Mouse (Mus musculus) MEL (cell line): ENCODE measurements around the gene Fra10ac1. TPM values are rescaled to one million over a fixed set of nuclear protein-coding genes. Genes with fewer than 3 reads are reported as not detected.

ENCODE experiments used
- DNase-seq: peaks from one replicate; pipeline ENCODE4 v3.0.0; 2011; ENCODE audit warnings: low read depth, low spot score
- H3K27ac ChIP-seq: 2 replicates; pipeline ENCODE4 v1.5.1; 2012; ENCODE audit warnings: low read depth, mild to moderate bottlenecking, control low read depth, low read length, moderate library complexity; ENCODE audit not compliant: control insufficient read depth
- H3K27me3 ChIP-seq, 2 experiments: fragments of 150-350 bp in 1 of 2; sonication (generic) in 1 of 2; 2 replicates each; pipeline ENCODE4 v1.6.1; 2012; ENCODE audit warnings: low read length in 2 of 2, mild to moderate bottlenecking in 2 of 2, improper control_type of control experiment in 1 of 2, moderate library complexity in 1 of 2; ENCODE audit not compliant: insufficient read depth in 2 of 2, control insufficient read depth in 1 of 2
- H3K36me3 ChIP-seq, 2 experiments: 2 replicates each; pipeline ENCODE4 v1.6.1; 2012 to 2014; ENCODE audit warnings: low read length in 2 of 2, improper control_type of control experiment in 1 of 2, inconsistent platforms in 1 of 2, mild to moderate bottlenecking in 1 of 2; ENCODE audit not compliant: insufficient read depth in 2 of 2, control insufficient read depth in 1 of 2
- H3K4me1 ChIP-seq, 2 experiments: fragments of 150-350 bp in 1 of 2; sonication (generic) in 1 of 2; 2 replicates each; pipeline ENCODE4 v1.6.1; 2012; ENCODE audit warnings: low read length in 2 of 2, improper control_type of control experiment in 1 of 2, mild to moderate bottlenecking in 1 of 2; ENCODE audit not compliant: insufficient read depth in 2 of 2, control insufficient read depth in 1 of 2
- H3K4me3 ChIP-seq, 2 experiments: fragments of 150-350 bp in 1 of 2; sonication (generic) in 1 of 2; 2 replicates each; pipeline ENCODE4 v1.5.1; 2012; ENCODE audit warnings: low read depth in 2 of 2, low read length in 2 of 2, mild to moderate bottlenecking in 2 of 2, moderate library complexity in 2 of 2, control low read depth in 1 of 2, improper control_type of control experiment in 1 of 2; ENCODE audit not compliant: control insufficient read depth in 1 of 2, insufficient read depth in 1 of 2
- H3K79me2 ChIP-seq: 2 replicates; pipeline ENCODE4 v1.6.1; 2012; ENCODE audit warnings: mild to moderate bottlenecking, low read length, moderate library complexity; ENCODE audit not compliant: control insufficient read depth, poor library complexity, insufficient read depth
- H3K9ac ChIP-seq: 2 replicates; pipeline ENCODE4 v1.6.1; 2012; ENCODE audit warnings: low read depth, mild to moderate bottlenecking, control low read depth, low read length, moderate library complexity; ENCODE audit not compliant: control insufficient read depth, poor library complexity, severe bottlenecking
- H3K9me3 ChIP-seq: fragments of 150-350 bp; sonication (generic); replicated peaks from 2 replicates; pipeline ENCODE4 v1.6.1; 2012; ENCODE audit warnings: mild to moderate bottlenecking, low read length, improper control_type of control experiment, moderate library complexity; ENCODE audit not compliant: insufficient read depth
- BHLHE40 ChIP-seq: IDR thresholded peaks from 2 replicates; pipeline ENCODE4 v1.6.1; 2012; ENCODE audit warnings: low read depth, mild to moderate bottlenecking, inconsistent platforms, low read length, improper control_type of control experiment, borderline replicate concordance
- EP300 ChIP-seq, 2 experiments: IDR thresholded peaks; 2 replicates each; pipeline ENCODE4 v1.6.1; 2011; ENCODE audit warnings: improper control_type of control experiment in 2 of 2, low read length in 2 of 2, low read depth in 1 of 2, mild to moderate bottlenecking in 1 of 2
- ETS1 ChIP-seq: IDR thresholded peaks from 2 replicates; pipeline ENCODE4 v1.6.1; 2012; ENCODE audit warnings: low read depth, mild to moderate bottlenecking, inconsistent platforms, low read length, improper control_type of control experiment, moderate library complexity
- GABPA ChIP-seq: IDR thresholded peaks from 2 replicates; pipeline ENCODE4 v1.6.1; 2012; ENCODE audit warnings: low read depth, mild to moderate bottlenecking, inconsistent platforms, low read length, improper control_type of control experiment, moderate library complexity
- GATA1 ChIP-seq: IDR thresholded peaks from 2 replicates; pipeline ENCODE4 v1.6.1; 2011; ENCODE audit warnings: low read depth, low read length, improper control_type of control experiment
- HCFC1 ChIP-seq: IDR thresholded peaks from 2 replicates; pipeline ENCODE4 v1.6.1; 2012; ENCODE audit warnings: low read depth, mild to moderate bottlenecking, inconsistent platforms, low read length, improper control_type of control experiment, moderate library complexity
- KAT2A ChIP-seq: conservative IDR thresholded peaks from 2 replicates; pipeline ENCODE4 v1.6.1; 2012; ENCODE audit warnings: low read depth, low read length, improper control_type of control experiment, inconsistent platforms
- MAFK ChIP-seq: IDR thresholded peaks from 2 replicates; pipeline ENCODE4 v1.6.1; 2011; ENCODE audit warnings: low read depth, mild to moderate bottlenecking, low read length, improper control_type of control experiment, borderline replicate concordance
- MEF2A ChIP-seq: IDR thresholded peaks from 2 replicates; pipeline ENCODE4 v1.6.1; 2014; ENCODE audit warnings: low read depth, mild to moderate bottlenecking, inconsistent platforms, low read length, improper control_type of control experiment; ENCODE audit not compliant: poor library complexity, insufficient replicate concordance, severe bottlenecking; ENCODE audit errors: extremely low read depth
- MXI1 ChIP-seq: IDR thresholded peaks from 2 replicates; pipeline ENCODE4 v1.6.1; 2011; ENCODE audit warnings: mild to moderate bottlenecking, low read depth, low read length, improper control_type of control experiment
- NELFE ChIP-seq: IDR thresholded peaks from 2 replicates; pipeline ENCODE4 v1.6.1; 2011; ENCODE audit warnings: low read depth, low read length, improper control_type of control experiment
- POLR2A ChIP-seq, 2 experiments: IDR thresholded peaks; 2 replicates each; pipeline ENCODE4 v1.6.1; 2011 to 2012; ENCODE audit warnings: low read length in 2 of 2, mild to moderate bottlenecking in 2 of 2, control low read depth in 1 of 2, improper control_type of control experiment in 1 of 2, low read depth in 1 of 2, moderate library complexity in 1 of 2; ENCODE audit not compliant: control insufficient read depth in 1 of 2, insufficient read depth in 1 of 2, poor library complexity in 1 of 2
- SIN3A ChIP-seq: IDR thresholded peaks from 2 replicates; pipeline ENCODE4 v1.6.1; 2012; ENCODE audit warnings: low read length, improper control_type of control experiment, inconsistent platforms
- SMC3 ChIP-seq: IDR thresholded peaks from 2 replicates; pipeline ENCODE4 v1.6.1; 2011; ENCODE audit warnings: low read depth, low read length, improper control_type of control experiment
- TBP ChIP-seq: IDR thresholded peaks from 2 replicates; pipeline ENCODE4 v1.8.0; 2011; ENCODE audit warnings: low read depth, low read length, improper control_type of control experiment
- USF1 ChIP-seq: IDR thresholded peaks from 2 replicates; pipeline ENCODE4 v1.6.1; 2014; ENCODE audit warnings: low read depth, mild to moderate bottlenecking, inconsistent platforms, low read length, improper control_type of control experiment, moderate library complexity
- ZC3H11A ChIP-seq: IDR thresholded peaks from 2 replicates; pipeline ENCODE4 v1.6.1; 2012; ENCODE audit warnings: low read depth, mild to moderate bottlenecking, inconsistent platforms, low read length, improper control_type of control experiment
- ZKSCAN1 ChIP-seq: IDR thresholded peaks from 2 replicates; pipeline ENCODE4 v1.6.1; 2012; ENCODE audit warnings: low read depth, mild to moderate bottlenecking, inconsistent platforms, low read length, improper control_type of control experiment, moderate library complexity
- ZMIZ1 ChIP-seq: IDR thresholded peaks from 2 replicates; pipeline ENCODE4 v1.6.1; 2012; ENCODE audit warnings: low read depth, mild to moderate bottlenecking, inconsistent platforms, low read length, improper control_type of control experiment, moderate library complexity
- polyA plus RNA-seq, 2 experiments: library from polyadenylated mRNA; stranded (reverse) in 1 of 2; unstranded in 1 of 2; fragments of >175 nt in 1 of 2; fragments of >200 nt in 1 of 2; gene quantifications; 2 replicates each; pipeline versions ENCODE4 v1.2.1 to v1.2.4; 2012; ENCODE audit warnings: low replicate concordance in 2 of 2, low read depth in 1 of 2; ENCODE audit not compliant: insufficient read length in 2 of 2, insufficient read depth in 1 of 2, missing spikeins in 1 of 2
- total RNA-seq: library from RNA; depleted of rRNA; stranded (reverse); fragments of 300-350 nt; gene quantifications from 2 replicates; pipeline ENCODE4 v1.2.3, GENCODE M21; 2012

The Fra10ac1 gene
- total and polyA plus RNA-seq, 3 experiments = 9.1 to 17.0 TPM; not detected in 1

- H3K9me3 ChIP-seq = no peaks in the 10 kb centered on the region
- no peak overlapping the region for H3K27ac ChIP-seq
- no peaks in the 10 kb centered on the region; a peak in 1 of 4 replicates for H3K4me1 ChIP-seq
- H3K36me3 ChIP-seq = no peaks in the 10 kb centered on the region
- TF ChIP-seq USF1 (no peak), POLR2A (IDR thresholded peaks at IDR 0.05; ENCODE audit: control insufficient read depth in 1 of 2, insufficient read depth in 1 of 2, low read depth in 1 of 2, low read length in 2 of 2, poor library complexity in 1 of 2) (no peak)
- no peak overlapping the region for H3K4me3 ChIP-seq
- no peaks in the 10 kb centered on the region; a peak in 1 of 4 replicates for H3K27me3 ChIP-seq
- H3K9ac ChIP-seq = no peak overlapping the region
- no peak for DNase-seq
- H3K79me2 ChIP-seq = no peaks in the 10 kb centered on the region
Measured at GRCm38 (mm10) chr19:38236526-38236925, 12.6 kb upstream of the Fra10ac1 start.

GRCm38 (mm10) chr19:38232516-38232915 is 8.6 kb upstream of the Fra10ac1 start:
- H3K9ac ChIP-seq = no peak overlapping the region
- H3K36me3 ChIP-seq = no peaks in the 10 kb centered on the region
- no peak overlapping the region for H3K27ac ChIP-seq
- no peaks in the 10 kb centered on the region for H3K4me1 ChIP-seq
- H3K27me3 ChIP-seq = no peaks in the 10 kb centered on the region; a peak in 2 of 4 replicates
- H3K79me2 ChIP-seq = no peaks in the 10 kb centered on the region
- no peak overlapping the region for H3K4me3 ChIP-seq
- no peaks in the 10 kb centered on the region for H3K9me3 ChIP-seq
- no peak for DNase-seq
- TF ChIP-seq ZC3H11A (no peak), SIN3A (no peak), GATA1 (no peak), MEF2A (no peak), KAT2A (no peak)
- TF ChIP-seq, all 39 proteins: peak for 0

GRCm38 (mm10) chr19:38232087-38232486 is 8.1 kb upstream of the Fra10ac1 start:
- TF ChIP-seq SMC3 (no peak), USF1 (no peak), ZC3H11A (no peak), MAFK (no peak), TBP (no peak), GABPA (no peak), NELFE (no peak), HCFC1 (no peak), BHLHE40 (no peak), ZKSCAN1 (no peak), EP300 (IDR thresholded peaks at IDR 0.05; ENCODE audit: low read depth in 1 of 2, low read length in 2 of 2) (no peak), MXI1 (no peak), SIN3A (no peak), ETS1 (no peak), ZMIZ1 (no peak)
- H3K4me3 ChIP-seq = no peak overlapping the region
- no peaks in the 10 kb centered on the region; a peak in 2 of 4 replicates for H3K27me3 ChIP-seq
- no peaks in the 10 kb centered on the region for H3K9me3 ChIP-seq
- H3K36me3 ChIP-seq = no peaks in the 10 kb centered on the region
- H3K4me1 ChIP-seq = no peaks in the 10 kb centered on the region
- no peaks in the 10 kb centered on the region for H3K79me2 ChIP-seq
- no peak for DNase-seq
- H3K9ac ChIP-seq = no peak overlapping the region
- H3K27ac ChIP-seq = no peak overlapping the region
